ENCODE assay signal across 17 mouse cellular contexts in genomic region chr6:136109172-136109571, GRCm38 (mm10).
DNase-seq lines count a peak whose midpoint lies in the region; ATAC-seq lines count a peak whose summit lies in the region.
"Had no signal": no experiment of that assay in that cellular context is flagged by ENCODE, and none has a peak within 500 bp of the region (broad histone marks: within the 10 kb centered on the region; RNA-seq: fewer than 3 reads in every experiment).

No protein-coding gene starts in this region.

- H3K4me2 ChIP-seq in intestine, embryonic 14.5 days (ENCODE audit: low read length) = no peak overlapping the region
- no peak overlapping the region for H3K4me2 ChIP-seq in intestine, embryonic 16.5 days (ENCODE audit: low read depth, low read length)
- no peak overlapping the region for H3K4me2 ChIP-seq in neural tube, embryonic 12.5 days (replicated peaks)
- H3K4me2 ChIP-seq in forebrain, embryonic 15.5 days (replicated peaks) = no peak overlapping the region
- H3K4me2 ChIP-seq in neural tube, embryonic 13.5 days = no peak overlapping the region
- H3K4me2 ChIP-seq in liver, embryonic 12.5 days = no peak overlapping the region
- H3K4me2 ChIP-seq: embryonic facial prominence, embryonic 12.5 days; limb, embryonic 13.5 days had no signal

- ATAC-seq in intestine, embryonic 14.5 days (replicated peaks; ENCODE audit: low FRiP score, low TSS enrichment, low read depth) = no peak
- ATAC-seq in intestine, embryonic 16.5 days = no peak
- peak; percentile 37; the same call in 1 of the 2 replicates for ATAC-seq in neural tube, embryonic 12.5 days (ENCODE audit: low FRiP score, low read depth)
- ATAC-seq in forebrain, embryonic 15.5 days (replicated peaks) = peak; percentile 84
- peak; percentile 58 for ATAC-seq in neural tube, embryonic 13.5 days (ENCODE audit: low read depth)
- no peak for ATAC-seq in liver, embryonic 12.5 days

- no peaks in the 10 kb centered on the region for H3K9me3 ChIP-seq in intestine, embryonic 14.5 days (ENCODE audit: control insufficient read depth, low read length)
- H3K9me3 ChIP-seq in intestine, embryonic 16.5 days (ENCODE audit: control insufficient read depth, low read length) = no peaks in the 10 kb centered on the region
- H3K9me3 ChIP-seq in neural tube, embryonic 12.5 days = no peaks in the 10 kb centered on the region
- no peaks in the 10 kb centered on the region for H3K9me3 ChIP-seq in forebrain, embryonic 15.5 days
- H3K9me3 ChIP-seq in neural tube, embryonic 13.5 days = no peaks in the 10 kb centered on the region
- no peaks in the 10 kb centered on the region for H3K9me3 ChIP-seq in liver, embryonic 12.5 days (replicated peaks)
- H3K9me3 ChIP-seq: embryonic facial prominence, embryonic 12.5 days; heart, embryonic 10.5 days; limb, embryonic 13.5 days had no signal

- DNase-seq in intestine, embryonic 14.5 days (ENCODE audit: low spot score) = peak; percentile 40
- no peak for DNase-seq in neural tube, embryonic 10.5 days (ENCODE audit: extremely low spot score, low spot score)
- DNase-seq in testis, postnatal 10 days (ENCODE audit: low spot score) = no peak
- DNase-seq: adrenal gland, adult 8-10 months; gastrocnemius, postnatal 14 days; kidney, adult 18-20 months; lung, postnatal 14 days; thymus, postnatal 36 days had no signal

- WGBS in intestine, embryonic 14.5 days = 79% methylated on average over 6 of the region's 6 CpGs
- 75% methylated on average over 6 of the region's 6 CpGs for WGBS in intestine, embryonic 16.5 days
- 60% methylated on average over 6 of the region's 6 CpGs for WGBS in neural tube, embryonic 12.5 days
- WGBS in forebrain, embryonic 15.5 days = 23% methylated on average over 6 of the region's 6 CpGs
- WGBS in neural tube, embryonic 13.5 days = 43% methylated on average over 6 of the region's 6 CpGs
- 66% methylated on average over 6 of the region's 6 CpGs for WGBS in liver, embryonic 12.5 days (ENCODE audit: insufficient replicate concordance)

- H3K4me1 ChIP-seq in intestine, embryonic 14.5 days (replicated peaks; ENCODE audit: control insufficient read depth, insufficient read depth, low read length) = no peaks in the 10 kb centered on the region
- H3K4me1 ChIP-seq in intestine, embryonic 16.5 days (ENCODE audit: control insufficient read depth, insufficient read depth, low read length) = no peaks in the 10 kb centered on the region
- no peaks in the 10 kb centered on the region for H3K4me1 ChIP-seq in neural tube, embryonic 12.5 days
- peaks cover 16% of the 10 kb centered on the region for H3K4me1 ChIP-seq in forebrain, embryonic 15.5 days
- H3K4me1 ChIP-seq in neural tube, embryonic 13.5 days (replicated peaks) = peaks cover 17% of the 10 kb centered on the region
- H3K4me1 ChIP-seq in liver, embryonic 12.5 days = no peaks in the 10 kb centered on the region
- H3K4me1 ChIP-seq: embryonic facial prominence, embryonic 12.5 days; heart, embryonic 10.5 days; limb, embryonic 13.5 days had no signal

- H3K27me3 ChIP-seq in intestine, embryonic 14.5 days (replicated peaks; ENCODE audit: control insufficient read depth, insufficient read depth, low read length) = no peaks in the 10 kb centered on the region
- no peaks in the 10 kb centered on the region for H3K27me3 ChIP-seq in intestine, embryonic 16.5 days (replicated peaks; ENCODE audit: control insufficient read depth, insufficient read depth, low read length)
- no peaks in the 10 kb centered on the region for H3K27me3 ChIP-seq in neural tube, embryonic 12.5 days (replicated peaks)
- H3K27me3 ChIP-seq in forebrain, embryonic 15.5 days = no peaks in the 10 kb centered on the region
- H3K27me3 ChIP-seq in neural tube, embryonic 13.5 days = no peaks in the 10 kb centered on the region
- H3K27me3 ChIP-seq in liver, embryonic 12.5 days (replicated peaks) = no peaks in the 10 kb centered on the region
- H3K27me3 ChIP-seq: embryonic facial prominence, embryonic 12.5 days; limb, embryonic 13.5 days had no signal

- no peak overlapping the region for H3K27ac ChIP-seq in intestine, embryonic 14.5 days (ENCODE audit: low read depth)
- H3K27ac ChIP-seq in intestine, embryonic 16.5 days (ENCODE audit: low read length) = no peak overlapping the region
- H3K27ac ChIP-seq in neural tube, embryonic 12.5 days = no peak overlapping the region
- H3K27ac ChIP-seq in forebrain, embryonic 15.5 days (replicated peaks) = no peak overlapping the region
- H3K27ac ChIP-seq in neural tube, embryonic 13.5 days (replicated peaks) = peak overlapping the region; percentile 38; the same call in 1 of the 2 replicates
- H3K27ac ChIP-seq in liver, embryonic 12.5 days = no peak overlapping the region
- H3K27ac ChIP-seq: embryonic facial prominence, embryonic 12.5 days; heart, embryonic 10.5 days; limb, embryonic 13.5 days had no signal

- H3K9ac ChIP-seq in intestine, embryonic 14.5 days (ENCODE audit: low read length) = no peak overlapping the region
- H3K9ac ChIP-seq in intestine, embryonic 16.5 days (ENCODE audit: low read depth, low read length) = no peak overlapping the region
- H3K9ac ChIP-seq in neural tube, embryonic 12.5 days = no peak overlapping the region
- no peak overlapping the region for H3K9ac ChIP-seq in forebrain, embryonic 15.5 days (replicated peaks)
- no peak overlapping the region for H3K9ac ChIP-seq in neural tube, embryonic 13.5 days
- no peak overlapping the region for H3K9ac ChIP-seq in liver, embryonic 12.5 days
- H3K9ac ChIP-seq: embryonic facial prominence, embryonic 12.5 days; limb, embryonic 13.5 days had no signal

- H3K36me3 ChIP-seq in intestine, embryonic 14.5 days (ENCODE audit: control insufficient read depth, insufficient read depth, low read length) = no peaks in the 10 kb centered on the region
- H3K36me3 ChIP-seq in intestine, embryonic 16.5 days (ENCODE audit: control insufficient read depth, insufficient read depth, low read length) = no peaks in the 10 kb centered on the region
- H3K36me3 ChIP-seq in neural tube, embryonic 12.5 days = no peaks in the 10 kb centered on the region
- H3K36me3 ChIP-seq in forebrain, embryonic 15.5 days = no peaks in the 10 kb centered on the region
- H3K36me3 ChIP-seq in neural tube, embryonic 13.5 days = no peaks in the 10 kb centered on the region
- no peaks in the 10 kb centered on the region for H3K36me3 ChIP-seq in liver, embryonic 12.5 days
- H3K36me3 ChIP-seq: embryonic facial prominence, embryonic 12.5 days; G1E; heart, embryonic 10.5 days; limb, embryonic 13.5 days had no signal

- H3K4me3 ChIP-seq in intestine, embryonic 14.5 days (ENCODE audit: low read depth, low read length) = no peak overlapping the region
- H3K4me3 ChIP-seq in intestine, embryonic 16.5 days (ENCODE audit: low read length) = no peak overlapping the region
- no peak overlapping the region for H3K4me3 ChIP-seq in neural tube, embryonic 12.5 days
- no peak overlapping the region for H3K4me3 ChIP-seq in forebrain, embryonic 15.5 days
- no peak overlapping the region for H3K4me3 ChIP-seq in neural tube, embryonic 13.5 days
- H3K4me3 ChIP-seq in liver, embryonic 12.5 days = no peak overlapping the region
- H3K4me3 ChIP-seq: embryonic facial prominence, embryonic 12.5 days; heart, embryonic 10.5 days; limb, embryonic 13.5 days had no signal

Comparison
In these comparisons a context has a peak if more than half of its experiments do, and no peak if none do; other contexts are left out.
1. ATAC-seq: peak in neural tube, embryonic 12.5 days (single experiment), forebrain, embryonic 15.5 days (single experiment) and neural tube, embryonic 13.5 days (single experiment); none in intestine, embryonic 14.5 days (single experiment), intestine, embryonic 16.5 days (single experiment) and liver, embryonic 12.5 days (single experiment).